Mouse (Mus musculus) lung, adult 2 months (tissue): ENCODE measurements around the gene Slc38a3. TPM values are rescaled to one million over a fixed set of nuclear protein-coding genes. Genes with fewer than 3 reads are reported as not detected.
"Not testable (repeated sequence)": the region's sequence is repeated elsewhere in the genome, so short reads cannot be mapped to it uniquely, and the experiment has no call there.

Experiments used
- DNase-seq: peaks from one replicate; pipeline ENCODE4 v3.0.0; 2022
- H3K4me1 ChIP-seq: fragments of 200-500 bp; 2 replicates; pipeline ENCODE4 v1.6.1; 2011; ENCODE audit warnings: low read length; ENCODE audit not compliant: control insufficient read depth, insufficient read depth
- H3K4me3 ChIP-seq: fragments of 200-500 bp; replicated peaks from 2 replicates; pipeline ENCODE3; 2011; ENCODE audit warnings: low read depth, mild to moderate bottlenecking, control low read depth, low read length; ENCODE audit errors: extremely low read depth
- CTCF ChIP-seq: fragments of 200-500 bp; IDR thresholded peaks from 2 replicates; pipeline ENCODE4 v1.5.1; 2011; ENCODE audit warnings: mild to moderate bottlenecking, low read length, control low read depth; ENCODE audit not compliant: insufficient read depth
- POLR2A ChIP-seq: fragments of 200-500 bp; IDR thresholded peaks from 2 replicates; pipeline ENCODE4 v1.6.1; 2011; ENCODE audit warnings: low read depth, mild to moderate bottlenecking, control low read depth, low read length, borderline replicate concordance; ENCODE audit errors: extremely low read depth
- WGBS: fragments of 180-500 bp; shearing (Covaris S2); methylation state at CpG from one replicate; pipeline ENCODE4 v1.1.7; 2018; 5-methylcytosine and 5-hydroxymethylcytosine counted together
- polyA plus RNA-seq: library from polyadenylated mRNA; depleted of rRNA; stranded (reverse); fragments of >200 nt; gene quantifications from 2 replicates; pipeline ENCODE4 v1.2.3, GENCODE M21; 2012

Slc38a3 gene
- polyA plus RNA-seq, 1 experiment: 16.1 TPM

DNA sequence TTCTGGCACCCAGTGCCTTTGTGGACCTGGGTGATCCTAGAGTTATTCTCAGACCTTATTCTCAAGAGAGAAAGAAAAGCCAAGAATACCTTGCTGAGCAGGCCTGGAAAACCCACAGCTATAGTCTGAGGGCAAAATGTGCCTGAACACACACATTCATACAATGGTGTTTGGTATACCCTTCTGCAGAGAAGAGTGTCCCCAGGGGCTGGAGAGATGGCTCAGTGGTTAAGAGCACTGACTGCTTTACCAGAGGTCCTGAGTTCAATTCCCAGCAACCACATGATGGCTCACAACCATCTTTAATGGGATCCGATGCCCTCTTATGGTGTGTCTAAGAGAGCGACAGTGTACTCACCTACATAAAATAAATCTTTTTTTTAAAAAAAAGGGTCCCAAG is 9.5 kb upstream of the Slc38a3 start:
- DNase-seq: no peak
- 95% methylated on average over 2 of the region's 2 CpGs for WGBS
- TF ChIP-seq CTCF: no peak
- no peak for TF ChIP-seq POLR2A

DNA sequence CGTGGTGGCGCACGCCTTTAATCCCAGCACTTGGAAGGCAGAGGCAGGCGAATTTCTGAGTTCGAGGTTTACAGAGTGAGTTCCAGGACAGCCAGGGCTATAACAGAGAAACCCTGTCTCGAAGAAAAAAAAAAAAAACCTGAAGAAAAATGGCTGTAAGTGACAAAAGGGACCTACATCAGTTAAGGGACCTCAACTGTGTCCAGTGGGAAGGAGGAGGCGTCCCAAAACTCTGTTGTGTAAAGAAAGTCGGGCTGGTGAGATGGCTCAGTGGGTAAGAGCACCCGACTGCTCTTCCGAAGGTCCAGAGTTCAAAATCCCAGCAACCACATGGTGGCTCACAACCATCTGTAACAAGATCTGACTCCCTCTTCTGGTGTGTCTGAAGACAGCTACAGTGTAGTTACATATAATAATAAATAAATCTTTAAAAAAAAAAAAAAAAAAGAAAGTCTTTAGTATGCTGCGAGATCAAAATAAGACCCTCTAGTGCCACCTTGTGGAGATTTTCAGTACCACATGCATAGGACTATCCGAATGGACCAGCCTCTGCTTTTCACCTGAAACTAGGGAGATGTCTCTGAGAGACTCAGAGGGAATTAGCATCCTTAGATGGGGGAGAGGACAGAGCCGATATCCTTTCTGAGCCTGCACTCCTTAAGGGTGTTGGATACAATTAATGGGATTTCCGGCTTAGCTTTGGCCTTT is 8.6 kb upstream of the Slc38a3 start:
- not testable (repeated sequence) for H3K4me3 ChIP-seq
- H3K4me1 ChIP-seq: peaks cover 14% of the 10 kb centered on the region; the same call in 1 of the 2 replicates
- peak; percentile 24; the same call in 1 of the 2 replicates for TF ChIP-seq CTCF
- peak; percentile 68 for DNase-seq
- 36% methylated on average over 14 of the region's 14 CpGs for WGBS

More for the DNA sequence above, 9.5 kb upstream of the Slc38a3 start:
- H3K4me1 ChIP-seq: peaks cover 14% of the 10 kb centered on the region; the same call in 1 of the 2 replicates
- no peak overlapping the region for H3K4me3 ChIP-seq

DNA sequence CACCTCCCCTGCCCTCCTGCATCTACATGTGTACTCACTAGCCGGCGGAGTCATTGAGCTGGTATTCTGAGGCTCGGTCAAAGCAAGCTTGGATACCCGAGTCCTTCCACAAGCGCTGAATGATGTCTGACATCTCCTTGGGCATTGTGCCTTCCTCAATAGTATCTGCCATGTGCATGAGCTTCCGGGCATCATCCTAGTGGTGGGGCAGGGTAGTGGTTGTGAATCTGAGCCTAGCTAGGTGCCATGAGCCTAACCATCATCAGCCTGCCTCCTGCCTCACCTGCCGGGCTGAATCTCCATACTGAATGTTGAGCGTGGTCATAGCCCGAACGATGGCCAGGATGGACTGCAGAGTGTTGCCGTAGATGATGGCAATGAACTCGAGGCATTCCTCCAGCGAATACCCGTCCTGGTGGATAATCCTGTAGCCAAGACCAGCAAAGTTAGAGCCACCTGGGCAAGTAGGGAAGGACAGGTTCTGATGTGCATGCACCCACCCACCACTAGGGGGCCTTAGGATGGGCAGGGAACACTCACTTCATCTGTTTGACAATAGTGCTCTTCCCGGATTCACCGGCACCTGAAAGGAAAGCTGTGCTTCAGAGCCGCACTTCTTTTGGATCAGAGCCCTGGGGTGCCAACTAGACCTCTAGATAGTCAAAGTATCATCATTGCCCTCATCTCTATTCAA is 7.9 kb upstream of the Slc38a3 start:
- 16% methylated on average over 17 of the region's 17 CpGs for WGBS
- peak; percentile 43 for DNase-seq
- Histone ChIP-seq H3K4me3 (no peak overlapping the region), H3K4me1 (peaks cover 14% of the 10 kb centered on the region; the same call in 1 of the 2 replicates)
- TF ChIP-seq CTCF (peak; percentile 87), POLR2A (no peak)

DNA sequence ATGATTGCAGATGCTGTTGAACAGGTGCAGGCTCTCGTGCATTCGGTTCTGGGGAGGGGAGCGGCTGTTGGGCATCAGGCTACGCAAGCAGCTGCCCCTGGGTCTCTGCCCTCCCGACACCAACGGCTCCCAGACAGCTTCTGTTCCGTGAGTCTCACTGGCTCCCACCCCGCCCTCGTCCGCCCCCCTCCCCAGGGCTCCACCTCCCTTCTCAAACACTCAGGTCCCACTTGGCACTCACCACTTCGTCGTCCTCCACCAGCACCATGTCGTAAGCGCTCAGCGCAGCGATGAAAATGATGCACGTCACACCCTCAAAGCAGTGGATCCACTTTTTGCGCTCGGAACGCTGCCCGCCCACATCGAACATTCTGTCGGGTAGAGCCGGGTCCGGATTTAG is 7.0 kb upstream of the Slc38a3 start:
- TF ChIP-seq POLR2A (no peak), CTCF (no peak)
- WGBS: 2% methylated on average over 25 of the region's 25 CpGs

DNA sequence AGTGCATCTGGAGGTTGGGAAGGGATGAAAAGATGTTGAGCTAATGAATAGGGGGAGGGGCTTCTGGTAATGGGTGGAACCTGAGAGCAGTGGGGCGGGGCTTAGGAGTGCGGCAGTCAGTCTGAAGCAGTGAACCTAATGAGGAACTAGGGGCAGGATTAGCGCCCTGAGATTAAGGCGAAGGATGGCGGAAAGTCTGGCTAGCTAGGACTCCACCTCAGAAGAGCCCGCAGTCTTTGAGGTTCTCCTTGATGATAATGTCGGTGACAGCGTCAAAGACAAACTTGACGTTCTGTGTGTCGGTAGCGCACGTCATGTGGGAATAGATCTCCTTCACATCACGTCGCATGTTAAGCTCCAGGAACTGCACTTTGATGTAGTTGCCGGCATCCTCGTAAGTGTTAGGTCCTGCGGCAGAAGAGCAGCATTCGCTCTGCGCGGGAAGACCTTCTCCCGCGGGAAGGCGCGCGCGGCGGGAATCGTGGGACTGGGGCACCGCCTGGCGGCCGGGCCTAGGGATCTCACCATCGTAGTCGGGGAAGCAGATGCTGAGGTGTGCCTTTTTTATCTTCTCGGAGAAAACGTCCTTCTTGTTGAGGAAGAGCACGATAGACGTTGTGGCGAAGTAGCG is 6.5 kb upstream of the Slc38a3 start:
- TF ChIP-seq CTCF (peak; percentile 65), POLR2A (no peak)
- Histone ChIP-seq H3K4me3 (peak overlapping the region; percentile 33), H3K4me1 (peaks cover 14% of the 10 kb centered on the region; the same call in 1 of the 2 replicates)
- DNase-seq: peak; percentile 70
- 2% methylated on average over 39 of the region's 39 CpGs for WGBS

More for the DNA sequence above, 7.0 kb upstream of the Slc38a3 start:
- DNase-seq: peak; percentile 38
- peaks cover 14% of the 10 kb centered on the region; the same call in 1 of the 2 replicates for H3K4me1 ChIP-seq
- peak overlapping the region; percentile 33 for H3K4me3 ChIP-seq

DNA sequence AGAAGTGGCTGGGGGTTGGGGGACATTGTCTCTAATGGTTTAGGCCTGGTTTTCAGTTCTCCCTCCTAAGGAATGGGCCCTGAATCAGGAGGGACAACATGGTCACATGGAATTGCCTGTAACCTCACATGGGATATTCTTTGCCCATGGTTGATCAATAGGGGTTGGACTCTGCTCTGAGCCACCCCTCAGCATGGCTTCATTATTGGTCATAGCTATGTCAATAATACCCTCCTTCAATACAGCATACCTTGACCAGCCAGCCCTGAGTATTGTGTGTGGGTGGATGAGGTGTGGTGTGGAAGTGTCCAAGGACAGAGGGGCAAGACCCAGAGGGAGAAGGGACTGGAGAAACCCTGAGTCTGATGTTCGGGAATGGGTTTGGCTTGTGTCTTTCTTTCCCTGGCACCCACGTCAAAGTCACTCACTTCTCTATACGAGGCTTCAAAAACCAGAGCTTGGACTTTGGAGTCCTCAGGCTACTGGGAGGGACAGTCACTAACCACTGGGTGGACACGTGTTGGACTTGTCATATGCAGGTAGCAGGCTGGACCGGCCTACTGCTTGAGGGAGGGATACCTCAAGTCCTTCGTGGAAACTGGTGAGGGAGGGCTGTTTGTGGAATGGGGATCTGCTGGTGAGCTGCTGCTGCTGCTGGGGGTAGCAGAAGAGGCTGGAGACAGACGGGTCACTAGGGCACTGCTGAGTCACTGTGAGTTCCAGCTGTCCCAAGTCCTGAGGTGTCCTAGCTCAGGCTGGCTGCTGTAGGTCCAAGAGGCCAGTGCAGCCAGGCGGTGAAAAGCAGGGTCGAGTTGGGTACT is 5.5 kb upstream of the Slc38a3 start:
- WGBS: 77% methylated on average over 9 of the region's 9 CpGs
- Histone ChIP-seq H3K4me1 (peaks cover 14% of the 10 kb centered on the region; the same call in 1 of the 2 replicates), H3K4me3 (no peak overlapping the region)
- DNase-seq: no peak
- no peak for TF ChIP-seq CTCF
- TF ChIP-seq POLR2A: no peak

DNA sequence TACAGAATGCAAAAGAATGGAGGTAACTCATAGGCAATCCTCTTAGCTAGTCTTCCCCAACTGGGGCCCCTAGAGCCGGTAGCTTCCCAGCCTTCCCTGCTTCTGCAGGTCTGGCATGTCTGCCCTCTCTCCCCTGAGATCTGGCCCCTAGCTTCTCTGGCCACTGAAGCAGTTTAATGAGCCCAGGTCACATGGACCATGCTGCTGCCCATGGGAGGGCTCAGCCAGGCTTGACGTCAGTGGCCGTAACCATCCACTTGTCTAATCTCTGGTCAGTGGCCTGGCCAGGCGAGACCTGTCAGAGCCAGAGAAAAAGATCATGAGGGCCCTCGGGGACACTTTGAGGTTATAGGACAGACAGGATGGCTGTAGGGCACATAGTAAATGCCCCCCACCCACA is 929 bp upstream of the Slc38a3 start:
- DNase-seq: no peak
- H3K4me3 ChIP-seq: no peak overlapping the region
- WGBS: 78% methylated on average over 5 of the region's 5 CpGs
- H3K4me1 ChIP-seq: peaks cover 3% of the 10 kb centered on the region; the same call in 1 of the 2 replicates
- TF ChIP-seq CTCF (no peak), POLR2A (no peak)

DNA sequence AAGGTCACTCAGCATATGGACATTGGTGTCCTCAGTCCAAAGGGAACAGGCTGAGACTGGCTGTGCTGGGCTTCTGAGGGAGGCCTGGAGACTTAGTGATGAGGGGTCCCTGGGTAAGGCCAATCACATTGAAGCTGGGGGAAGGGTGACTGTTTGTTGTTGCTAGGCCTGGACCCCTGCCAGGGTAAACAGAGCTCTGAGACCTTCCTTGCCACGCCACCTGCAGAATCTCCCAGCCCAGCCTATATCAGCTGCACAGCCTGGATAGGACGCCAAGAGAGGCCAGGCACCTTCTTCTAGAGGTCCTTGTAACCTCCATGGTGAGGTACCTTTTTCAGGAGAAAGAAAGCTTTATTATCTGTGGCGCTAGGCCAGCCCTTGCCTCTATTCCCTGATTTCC is 414 bp downstream of the Slc38a3 start:
- Histone ChIP-seq H3K4me3 (no peak overlapping the region), H3K4me1 (peaks cover 3% of the 10 kb centered on the region; the same call in 1 of the 2 replicates)
- WGBS: 81% methylated on average over 3 of the region's 3 CpGs
- DNase-seq: no peak
- TF ChIP-seq CTCF (no peak), POLR2A (no peak)

DNA sequence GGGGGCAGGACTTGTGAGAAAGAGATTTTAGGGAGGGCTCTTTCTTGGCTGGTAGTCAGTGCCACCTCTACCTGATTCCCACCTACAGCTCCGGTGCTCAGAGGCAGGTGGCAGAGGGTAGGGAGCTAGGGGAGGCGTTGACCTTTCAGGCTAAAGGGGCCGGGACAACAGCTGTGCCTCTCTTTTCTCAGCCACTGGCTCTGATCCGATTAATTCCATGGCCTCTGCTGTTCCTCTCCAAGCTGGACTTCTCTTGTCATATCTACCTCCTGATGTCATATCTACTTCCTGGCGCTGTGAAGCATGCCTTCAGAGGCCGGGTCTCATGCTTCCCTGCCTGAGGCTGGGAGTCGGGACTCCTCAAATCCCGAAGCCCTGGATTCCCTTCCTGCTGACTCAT is 1.3 kb downstream of the Slc38a3 start:
- WGBS: 43% methylated on average over 8 of the region's 8 CpGs
- peaks cover 3% of the 10 kb centered on the region; the same call in 1 of the 2 replicates for H3K4me1 ChIP-seq
- H3K4me3 ChIP-seq: no peak overlapping the region
- TF ChIP-seq POLR2A (no peak), CTCF (no peak)
- DNase-seq: no peak

DNA sequence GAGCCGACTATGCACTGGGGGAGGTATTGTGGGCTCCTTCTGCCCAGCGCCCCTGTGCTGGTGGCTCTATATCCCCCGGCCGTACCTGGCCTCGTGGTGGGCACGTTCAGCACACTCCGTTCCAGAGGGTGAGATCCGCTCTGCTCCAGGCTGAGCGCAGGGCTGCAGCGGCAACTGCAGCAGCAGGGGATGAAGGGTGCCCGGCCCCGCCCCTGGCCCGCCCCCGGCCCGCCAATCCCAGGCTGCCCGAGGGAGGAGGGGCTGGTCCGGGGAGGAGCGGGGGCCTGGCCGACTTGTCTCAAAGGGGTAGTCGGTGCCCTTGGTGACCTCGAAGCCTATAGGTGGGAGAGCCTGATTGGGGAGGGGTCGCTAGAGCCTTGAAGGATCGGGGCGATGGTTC is 2.1 kb downstream of the Slc38a3 start:
- Histone ChIP-seq H3K4me3 (peak overlapping the region; percentile 16), H3K4me1 (peaks cover 3% of the 10 kb centered on the region; the same call in 1 of the 2 replicates)
- TF ChIP-seq CTCF: no peak
- WGBS: 2% methylated on average over 20 of the region's 24 CpGs
- DNase-seq: peak; percentile 23
